Mouse (Mus musculus): ENCODE results near the gene Raet1e.
"Not testable (repeated sequence)": the region's sequence is repeated elsewhere in the genome, so short reads cannot be mapped to it uniquely, and the experiment has no call there.

Gene Raet1e

GRCm38 (mm10) chr10:22362466-22362865, 204.1 kb downstream of the Raet1e start:
- not testable (repeated sequence) for DNase-seq

DNA sequence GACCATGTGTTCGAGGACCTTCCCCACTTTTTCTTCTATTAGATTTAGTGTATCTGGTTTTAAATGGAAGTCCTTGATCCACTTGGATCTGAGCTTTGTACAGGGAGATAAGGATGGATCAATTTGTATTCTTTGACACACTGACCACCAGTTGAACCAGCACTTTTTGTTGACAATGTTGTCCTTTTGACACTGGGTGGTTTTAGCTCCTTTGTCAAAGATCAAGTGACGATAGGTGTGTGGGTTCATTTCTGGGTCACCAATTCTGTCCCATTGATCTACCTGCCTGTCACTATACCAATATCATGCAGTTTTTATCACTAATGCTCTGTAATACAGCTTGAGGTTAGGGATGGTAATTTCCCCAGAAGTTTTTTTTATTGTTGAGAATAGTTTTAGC, 206.5 kb downstream of the Raet1e start:
- not testable (repeated sequence) for DNase-seq

GRCm38 (mm10) chr10:22381226-22381625, 222.9 kb downstream of the Raet1e start:
- DNase-seq = not testable (repeated sequence)

- DNase-seq = not testable (repeated sequence)
These were observed 231.8 kb downstream of the Raet1e start for GRCm38 (mm10) chr10:22390146-22390545.

DNA sequence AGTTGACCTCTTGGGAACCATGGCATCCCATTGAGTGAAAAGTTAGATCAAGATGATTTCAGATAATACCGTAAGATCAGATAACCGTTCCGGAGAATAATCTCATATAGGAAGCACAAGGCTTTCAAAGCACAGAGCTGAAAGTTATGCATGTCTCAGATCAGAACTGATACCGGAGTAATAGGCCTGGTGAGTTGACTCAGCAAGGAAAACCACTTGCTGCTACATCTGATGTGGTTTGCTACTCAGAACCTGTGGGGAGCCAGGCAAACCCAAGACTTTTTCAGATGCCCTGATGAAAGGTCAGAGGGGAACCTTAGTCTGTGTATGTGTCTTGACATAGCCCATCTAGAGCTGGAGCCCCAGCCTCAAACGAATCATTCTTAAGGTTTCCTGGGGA, 233.2 kb downstream of the Raet1e start:
- not testable (repeated sequence) for DNase-seq

GRCm38 (mm10) chr10:22393028-22393824, 234.9 kb downstream of the Raet1e start:
- DNase-seq = not testable (repeated sequence)

GRCm38 (mm10) chr10:22396680-22397079, 238.3 kb downstream of the Raet1e start:
- not testable (repeated sequence) for DNase-seq

- not testable (repeated sequence) for DNase-seq
These were observed 244.0 kb downstream of the Raet1e start for GRCm38 (mm10) chr10:22402225-22402917.

DNA sequence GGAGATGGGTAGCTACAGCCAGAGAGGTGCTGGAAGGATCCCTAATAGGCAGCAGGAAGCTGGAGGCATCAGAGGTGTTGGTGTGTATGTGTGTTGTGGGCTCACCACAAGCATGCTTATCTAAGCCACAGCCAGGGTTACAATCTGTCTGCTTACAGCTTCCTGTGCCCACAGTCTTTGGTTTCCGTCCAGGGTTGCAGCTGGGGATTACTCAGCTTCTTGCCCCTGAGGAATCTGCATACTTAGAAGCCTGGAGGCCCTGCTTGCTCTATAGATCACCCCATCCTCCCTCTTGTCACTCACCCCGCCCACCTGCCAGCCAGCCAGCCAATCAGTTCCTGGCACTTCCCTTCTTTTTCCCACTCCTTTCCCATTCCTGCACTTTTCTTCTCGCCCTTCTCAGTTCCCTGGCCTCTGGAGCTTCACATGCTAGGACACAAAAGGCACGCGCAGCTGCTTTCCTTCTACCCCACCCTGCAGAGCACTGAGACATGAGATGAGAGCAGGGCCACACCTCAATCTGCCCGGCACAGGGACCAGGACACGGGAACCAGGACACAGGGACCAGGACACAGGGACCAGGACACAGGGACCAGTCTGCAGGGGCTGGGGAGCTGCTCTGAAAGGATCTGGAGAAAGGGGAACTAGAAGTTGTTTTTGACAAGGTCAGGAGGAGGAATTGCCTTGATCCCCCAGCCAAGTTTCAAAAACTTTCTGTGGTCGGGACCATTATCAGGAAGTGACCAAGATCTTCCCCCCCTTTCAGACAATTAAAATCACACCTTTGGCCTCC, 255.5 kb downstream of the Raet1e start:
- DNase-seq = not testable (repeated sequence)

Data from cerebellum, adult 11-12 months (tissue).